Mouse (Mus musculus): ENCODE results near the gene Gng8.

Gene Gng8

DNA sequence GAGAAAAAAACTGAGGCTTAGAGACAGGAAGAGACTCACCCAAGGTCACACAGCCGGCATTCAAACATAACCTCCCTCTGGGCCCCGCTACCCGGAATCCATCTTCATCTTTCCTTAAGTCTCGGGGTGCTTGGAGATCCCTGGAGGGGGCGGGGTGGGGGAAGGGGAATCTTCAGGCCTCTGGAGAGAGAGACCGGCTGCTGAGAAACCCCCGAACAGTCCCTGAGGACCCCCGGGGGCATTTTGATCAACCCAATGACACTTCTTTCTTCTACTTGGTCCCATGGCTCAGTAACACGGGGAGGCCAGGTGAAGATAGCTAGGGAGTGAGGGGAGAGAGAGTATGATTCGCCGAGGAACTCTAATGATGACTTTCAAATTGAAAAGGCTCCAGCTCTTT lies 15.6 kb upstream of the Gng8 start:
- DNase-seq (ENCODE audit: low read depth), result no peak

- DNase-seq (ENCODE audit: low read depth), result no peak
Observed at GRCm38 (mm10) chr7:16876608-16877007, 15.0 kb upstream of the Gng8 start.

- no peak for DNase-seq (ENCODE audit: low read depth)
Observed at GRCm38 (mm10) chr7:16877717-16878116, 13.9 kb upstream of the Gng8 start.

GRCm38 (mm10) chr7:16879796-16880547 lies 11.6 kb upstream of the Gng8 start:
- DNase-seq (ENCODE audit: low read depth), result no peak

DNA sequence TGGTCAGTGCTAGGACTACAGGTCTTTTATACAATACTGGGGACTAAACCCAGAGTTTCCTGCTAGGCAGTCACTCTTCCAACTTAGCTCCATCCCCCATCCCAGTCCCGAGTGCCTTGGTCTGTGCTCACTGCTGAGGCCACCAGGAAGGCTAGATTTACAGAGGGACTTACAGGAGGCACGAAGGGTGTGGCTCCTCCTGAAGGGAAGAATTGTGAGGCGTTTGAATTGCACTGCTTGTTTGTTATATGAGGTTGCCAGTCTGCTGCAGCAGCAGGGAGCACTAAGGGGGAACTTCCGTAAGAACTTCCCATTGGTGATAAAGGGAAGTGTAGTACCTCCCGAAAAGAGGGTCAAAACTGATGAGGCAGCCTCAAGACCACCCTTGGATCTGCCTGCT lies 11.0 kb upstream of the Gng8 start:
- DNase-seq (ENCODE audit: low read depth), result no peak

DNA sequence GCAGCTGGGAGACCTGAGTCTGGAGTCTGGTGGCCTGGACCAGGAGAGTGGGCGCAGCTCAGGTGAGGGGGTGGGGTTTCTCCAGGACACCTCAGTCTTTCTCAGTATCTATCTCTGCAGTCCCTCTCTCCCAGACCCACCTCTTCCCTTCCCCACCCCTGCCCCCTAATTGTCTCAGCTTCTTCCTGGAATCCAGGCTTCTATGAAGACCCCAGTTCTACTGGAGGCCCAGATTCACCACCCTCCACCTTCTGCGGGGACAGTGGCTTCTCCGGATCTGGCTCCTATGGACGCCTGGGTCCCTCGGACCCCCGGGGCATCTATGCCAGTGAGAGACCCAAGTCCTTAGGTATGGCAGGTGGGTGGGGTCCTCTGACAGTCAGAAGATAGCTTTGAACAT lies 8.4 kb upstream of the Gng8 start:
- no peak for DNase-seq (ENCODE audit: low read depth)

DNA sequence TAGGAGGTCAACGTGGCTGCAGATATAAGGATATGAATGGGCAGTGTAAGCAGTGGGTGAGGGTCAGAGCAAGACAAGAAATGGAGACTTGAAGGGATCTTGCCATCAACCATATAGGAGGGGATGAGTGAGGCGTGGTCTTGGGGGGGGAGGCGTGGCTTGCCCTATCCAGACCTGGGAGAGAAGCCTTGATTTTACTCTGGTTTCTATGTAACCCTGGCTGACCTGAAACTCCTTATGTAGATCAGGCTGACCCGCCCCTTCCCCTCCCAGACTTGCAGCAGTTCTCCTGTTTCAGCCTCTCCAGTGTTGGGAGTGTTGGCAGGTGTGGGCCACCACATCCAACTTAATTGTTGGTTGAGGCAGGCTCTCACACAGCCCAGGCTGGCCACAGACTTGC lies 7.3 kb upstream of the Gng8 start:
- no peak for DNase-seq (ENCODE audit: low read depth)

DNA sequence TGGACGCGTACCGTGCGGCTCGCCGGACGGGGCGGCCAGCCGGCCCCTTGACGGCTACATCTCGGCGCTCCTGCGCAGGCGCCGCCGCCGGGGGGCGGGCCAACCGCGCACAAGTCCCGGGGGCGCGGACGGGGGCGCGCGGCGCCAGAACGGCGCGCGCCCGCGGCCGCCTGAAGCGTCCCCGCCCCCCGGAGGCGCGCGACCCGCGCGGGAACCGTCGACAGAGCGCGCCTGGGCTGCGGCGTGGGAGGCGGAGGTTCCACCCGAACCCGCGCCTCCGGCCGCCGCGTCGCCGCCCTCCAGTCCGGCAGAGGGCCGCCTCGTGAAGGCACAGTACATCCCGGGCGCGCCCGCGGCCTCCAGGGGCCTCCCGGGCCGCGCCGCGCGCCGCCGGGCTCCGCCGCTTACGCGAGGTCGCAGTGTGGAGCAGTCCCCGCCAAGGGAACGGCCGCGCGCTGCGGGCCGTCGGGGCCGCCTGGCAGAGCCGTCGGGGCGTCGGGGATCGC lies 6.3 kb upstream of the Gng8 start:
- no peak for DNase-seq (ENCODE audit: low read depth)

GRCm38 (mm10) chr7:16885905-16886304 lies 5.7 kb upstream of the Gng8 start:
- DNase-seq (ENCODE audit: low read depth), result no peak

- no peak for DNase-seq (ENCODE audit: low read depth)
Observed at GRCm38 (mm10) chr7:16890536-16890935, 1.1 kb upstream of the Gng8 start.

DNA sequence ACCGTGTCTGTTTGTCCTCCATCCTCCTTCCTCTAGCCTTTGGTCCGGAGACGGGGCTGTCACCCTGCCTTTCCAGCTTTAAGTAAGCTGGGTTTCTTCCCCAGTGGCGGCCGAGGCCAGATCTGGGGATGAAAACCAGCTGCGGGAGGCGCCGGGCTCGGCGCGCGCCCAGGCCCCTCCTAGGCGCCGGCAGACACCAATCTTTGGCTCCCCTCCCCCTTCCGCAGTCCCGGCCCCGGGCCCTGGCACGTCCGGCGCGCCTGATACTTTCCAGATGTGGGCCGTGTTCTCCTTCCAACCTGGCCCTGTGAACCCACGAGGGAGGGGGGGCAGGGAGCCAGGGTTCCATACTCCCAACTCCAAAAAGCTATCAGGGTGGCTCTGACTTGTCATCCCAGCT lies 642 bp upstream of the Gng8 start:
- no peak for DNase-seq (ENCODE audit: low read depth)

DNA sequence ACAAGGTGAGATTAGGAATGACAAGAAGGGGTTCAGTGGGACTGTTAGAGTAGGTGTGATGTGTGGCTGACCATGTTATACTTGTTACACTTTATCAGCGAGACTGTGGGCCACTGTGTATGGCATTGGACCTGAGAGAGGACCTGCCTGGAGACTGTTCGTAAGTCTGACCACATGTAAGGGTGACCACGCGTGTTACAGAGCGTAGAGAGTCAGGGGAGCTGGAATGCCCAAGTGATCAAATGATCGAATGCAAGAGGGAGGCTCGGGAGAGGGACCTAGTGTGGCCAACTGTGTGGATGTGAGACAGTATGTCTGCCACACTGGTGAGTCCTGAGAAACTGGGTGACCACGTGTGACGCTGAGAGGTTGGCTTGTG lies 755 bp downstream of the Gng8 start:
- DNase-seq (ENCODE audit: low read depth), result no peak

GRCm38 (mm10) chr7:16893612-16894011 lies 2.0 kb downstream of the Gng8 start:
- no peak for DNase-seq (ENCODE audit: low read depth)

GRCm38 (mm10) chr7:16894279-16894678 lies 2.7 kb downstream of the Gng8 start:
- DNase-seq (ENCODE audit: low read depth), result no peak

DNA sequence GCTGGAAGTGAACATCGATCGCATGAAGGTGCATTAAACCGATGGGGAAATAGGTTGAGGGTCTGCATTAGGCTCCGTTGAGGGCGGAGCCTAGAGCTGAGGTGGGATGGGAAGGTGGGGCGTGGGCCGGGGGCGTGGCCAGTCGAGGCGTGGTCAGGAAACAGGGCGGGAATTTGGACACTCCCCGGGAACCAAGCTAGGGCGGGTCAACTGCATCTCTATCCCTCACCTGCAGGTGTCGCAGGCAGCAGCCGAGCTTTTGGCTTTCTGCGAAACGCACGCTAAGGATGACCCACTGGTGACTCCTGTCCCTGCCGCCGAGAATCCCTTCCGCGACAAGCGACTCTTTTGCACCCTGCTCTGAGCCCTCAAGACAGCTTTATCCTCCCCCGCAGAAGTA lies 3.4 kb downstream of the Gng8 start:
- DNase-seq (ENCODE audit: low read depth), result peak; percentile 76

GRCm38 (mm10) chr7:16895511-16895910 lies 3.9 kb downstream of the Gng8 start:
- no peak for DNase-seq (ENCODE audit: low read depth)

DNA sequence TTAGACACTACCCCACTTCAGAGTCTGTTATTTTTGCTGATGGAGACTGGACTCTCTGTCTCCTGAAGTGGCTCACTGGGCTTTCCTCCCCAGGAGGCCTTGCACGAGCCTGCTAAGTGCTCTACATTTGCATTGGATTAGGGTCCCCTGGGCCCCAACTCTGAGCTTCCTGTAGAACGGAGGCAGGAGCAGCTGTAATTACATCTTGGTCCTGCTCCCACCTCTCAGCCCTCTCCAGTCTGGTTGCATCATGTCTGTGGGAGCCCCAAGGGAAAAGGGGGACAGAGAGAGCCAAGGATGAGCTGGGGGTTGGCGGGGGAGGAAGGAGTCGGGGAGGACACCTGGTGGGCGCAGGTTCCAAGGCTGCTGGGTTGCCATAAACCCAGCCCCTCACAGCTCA lies 8.9 kb downstream of the Gng8 start:
- no peak for DNase-seq (ENCODE audit: low read depth)

GRCm38 (mm10) chr7:16903439-16903955 lies 11.9 kb downstream of the Gng8 start:
- DNase-seq (ENCODE audit: low read depth), result no peak

DNA sequence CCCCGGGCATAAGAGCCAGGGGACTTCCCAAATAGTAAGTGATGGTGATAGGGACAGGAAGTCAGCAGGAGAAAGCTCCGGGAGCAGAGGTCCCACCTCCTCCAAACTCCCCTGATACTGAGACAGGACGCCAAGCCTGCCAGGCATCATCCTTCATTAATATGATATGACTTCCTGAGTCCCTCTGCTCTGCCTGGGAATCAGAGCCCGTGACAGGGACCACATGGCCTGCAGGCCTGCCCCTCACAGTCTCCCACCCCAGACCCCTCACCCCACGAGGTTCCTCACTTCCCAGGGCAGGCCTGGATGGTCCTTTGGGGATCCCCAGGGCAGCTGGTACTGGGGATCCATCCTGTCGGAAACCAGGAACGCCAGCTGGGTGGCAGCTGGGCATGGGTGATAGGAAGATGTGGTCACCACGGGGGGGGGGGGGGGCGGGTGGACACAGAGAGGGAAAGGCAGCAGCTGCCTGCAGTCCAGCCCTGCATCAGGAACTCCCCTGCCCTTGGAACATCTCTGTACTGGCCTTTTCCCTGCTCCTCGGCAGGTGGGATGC lies 12.6 kb downstream of the Gng8 start:
- DNase-seq (ENCODE audit: low read depth), result no peak

GRCm38 (mm10) chr7:16905491-16906021 lies 14.0 kb downstream of the Gng8 start:
- peak; percentile 46 for DNase-seq (ENCODE audit: low read depth)

DNA sequence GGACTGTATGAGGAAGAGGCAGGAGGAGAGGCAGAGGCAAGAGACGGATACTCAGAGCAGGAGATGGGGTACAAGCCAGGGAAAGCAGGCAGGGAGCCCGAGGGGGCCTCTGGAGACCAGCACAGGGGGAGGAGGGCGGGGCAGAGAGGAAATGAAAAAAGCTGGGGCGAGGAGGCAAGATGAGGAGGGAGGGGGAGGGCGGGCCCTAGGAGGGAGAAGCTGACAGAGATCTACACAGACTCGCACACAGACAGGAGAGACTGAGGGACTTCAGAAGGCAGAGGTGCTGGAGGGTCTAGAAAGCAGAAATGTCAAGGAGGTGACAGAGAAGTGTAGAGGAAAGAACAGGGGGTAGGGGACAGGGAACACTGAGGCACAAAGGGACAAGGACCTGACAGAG lies 14.7 kb downstream of the Gng8 start, which contains the start of gene Ptgir:
Ptgir (plus strand) TSS at position 210 of the 400 bp plus-strand sequence.
- peak; percentile 74 for DNase-seq (ENCODE audit: low read depth)

DNA sequence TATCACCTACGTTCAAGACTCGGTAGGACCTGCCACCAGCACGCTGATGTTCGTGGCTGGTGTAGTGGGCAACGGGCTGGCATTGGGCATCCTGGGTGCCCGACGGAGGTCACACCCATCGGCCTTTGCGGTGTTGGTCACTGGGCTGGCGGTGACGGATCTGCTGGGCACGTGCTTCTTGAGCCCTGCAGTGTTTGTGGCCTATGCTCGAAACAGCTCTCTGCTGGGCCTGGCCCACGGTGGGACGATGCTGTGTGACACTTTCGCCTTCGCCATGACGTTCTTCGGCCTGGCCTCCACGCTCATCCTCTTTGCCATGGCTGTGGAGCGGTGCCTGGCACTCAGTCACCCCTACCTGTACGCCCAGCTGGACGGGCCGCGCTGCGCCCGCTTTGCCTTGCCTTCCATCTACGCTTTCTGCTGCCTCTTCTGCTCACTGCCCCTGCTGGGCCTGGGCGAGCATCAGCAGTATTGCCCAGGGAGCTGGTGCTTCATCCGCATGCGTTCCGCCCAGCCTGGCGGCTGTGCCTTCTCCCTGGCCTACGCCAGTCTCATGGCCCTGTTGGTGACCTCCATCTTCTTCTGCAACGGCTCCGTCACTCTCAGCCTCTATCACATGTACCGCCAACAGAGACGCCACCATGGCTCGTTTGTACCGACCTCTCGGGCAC lies 15.4 kb downstream of the Gng8 start:
- no peak for DNase-seq (ENCODE audit: low read depth)

- DNase-seq (ENCODE audit: low read depth), result peak; percentile 41
Observed at GRCm38 (mm10) chr7:16907842-16908241, 16.3 kb downstream of the Gng8 start.
